Mouse (Mus musculus) lung, postnatal 25 days (tissue): ENCODE results near the gene Tshz2.

Experiments
- DNase-seq: peaks from one replicate; pipeline ENCODE4 v3.0.0; 2022; ENCODE audit warnings: low spot score

The Tshz2 gene

DNA sequence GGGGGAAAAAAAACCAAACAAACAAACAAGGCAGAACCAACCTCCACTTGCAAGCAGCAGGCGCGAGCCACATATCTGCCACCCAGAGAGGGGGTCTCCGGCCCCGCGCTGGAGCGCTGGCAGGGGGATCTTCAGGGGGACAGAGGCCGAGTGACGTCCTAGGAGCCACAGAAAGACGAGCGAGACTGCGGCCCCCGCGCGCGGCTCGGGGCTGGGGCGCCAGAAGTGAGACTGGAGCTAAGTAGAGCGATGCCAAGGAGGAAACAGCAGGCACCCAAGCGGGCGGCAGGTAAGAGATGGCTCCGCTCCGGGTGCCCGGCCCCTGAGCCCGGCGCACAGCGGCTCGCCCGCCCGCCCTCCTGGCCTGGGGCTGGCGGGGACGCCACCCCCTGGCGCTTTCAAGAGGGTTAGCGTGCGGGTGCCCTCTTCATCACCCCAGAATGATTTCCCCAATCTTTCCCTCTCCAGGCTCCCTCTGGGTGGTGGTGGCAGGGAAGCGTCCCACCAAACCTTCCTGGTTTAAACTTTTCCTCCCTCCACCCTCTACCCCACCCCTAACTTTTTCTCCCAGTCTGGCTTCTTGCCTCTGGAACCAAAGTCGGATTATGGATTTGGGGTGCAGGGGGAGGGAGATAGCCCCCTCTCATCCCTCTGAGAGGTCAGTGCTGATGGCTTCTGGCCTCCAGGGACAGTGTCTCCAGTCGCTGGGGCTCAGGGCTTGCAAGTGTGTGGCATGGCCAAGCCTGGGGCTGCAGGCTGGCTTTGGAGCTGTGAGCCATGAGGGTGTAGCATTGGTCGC lies 877 bp downstream of the Tshz2 start:
- DNase-seq: no peak

GRCm38 (mm10) chr2:169634619-169635382 lies 2.0 kb downstream of the Tshz2 start:
- no peak for DNase-seq

DNA sequence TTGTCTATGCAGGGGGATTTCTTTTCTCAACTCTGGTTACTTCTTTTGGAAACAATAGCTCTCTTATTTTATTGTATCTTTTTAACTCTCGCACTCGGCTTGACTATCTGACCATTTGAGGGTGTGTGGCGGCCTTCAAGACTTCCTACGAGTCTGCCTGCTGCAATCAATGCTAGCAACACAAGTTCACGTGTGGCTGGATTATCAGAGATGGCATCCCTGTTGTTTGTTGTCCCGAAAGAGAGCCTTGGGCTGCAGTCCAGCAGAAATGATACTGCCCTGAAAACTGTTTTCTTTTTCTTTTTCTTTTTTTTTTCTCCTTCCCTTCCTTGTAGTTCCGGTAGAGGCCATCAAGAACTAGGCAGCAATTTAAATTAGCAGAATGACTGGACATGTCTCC lies 2.6 kb downstream of the Tshz2 start:
- DNase-seq: no peak

DNA sequence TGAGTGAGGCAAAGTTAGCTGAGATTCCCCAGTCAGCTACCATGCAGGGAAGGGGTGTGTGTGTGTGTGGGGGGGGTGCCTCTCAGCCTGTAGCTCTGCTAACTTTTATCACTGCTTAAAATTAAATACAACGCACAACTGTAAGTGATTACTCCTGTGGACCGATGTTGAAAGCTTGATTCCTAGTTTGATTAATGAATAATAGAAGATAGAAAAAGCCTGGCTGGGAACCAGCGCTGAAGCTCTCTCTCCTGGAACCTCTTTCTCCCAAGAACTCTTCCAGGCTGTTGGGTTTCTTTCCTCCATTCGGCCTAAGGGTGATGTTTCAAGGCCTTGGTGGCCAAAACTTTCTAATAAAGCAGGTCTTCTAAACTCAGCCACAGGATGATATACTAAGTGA lies 3.6 kb downstream of the Tshz2 start:
- DNase-seq: no peak

DNA sequence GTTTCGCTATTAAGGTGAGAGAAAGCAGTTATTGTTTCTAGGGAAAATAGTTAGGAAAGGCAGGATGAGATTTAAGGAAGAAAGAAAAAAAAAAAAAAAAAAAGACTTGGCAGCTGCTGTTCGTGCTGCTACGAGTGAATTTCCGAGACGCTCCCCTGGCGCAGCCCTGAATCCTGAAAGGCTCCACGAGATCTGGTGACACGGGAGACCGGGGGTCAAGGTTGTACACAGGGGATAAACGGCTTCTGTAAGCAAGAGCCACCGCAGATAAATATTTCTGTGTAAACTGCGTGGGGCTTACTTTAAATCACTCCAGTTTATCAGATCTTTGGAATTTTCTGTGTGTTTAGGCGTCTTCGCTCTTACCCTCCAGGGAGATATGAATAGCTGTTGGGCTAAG lies 8.7 kb downstream of the Tshz2 start:
- DNase-seq: no peak

GRCm38 (mm10) chr2:169642420-169642819 lies 9.6 kb downstream of the Tshz2 start:
- DNase-seq: no peak

GRCm38 (mm10) chr2:169647091-169647490 lies 14.3 kb downstream of the Tshz2 start:
- DNase-seq: no peak

GRCm38 (mm10) chr2:169649262-169649885 lies 16.6 kb downstream of the Tshz2 start:
- no peak for DNase-seq

- DNase-seq: no peak
Measured at GRCm38 (mm10) chr2:169653282-169653681, 20.5 kb downstream of the Tshz2 start.

DNA sequence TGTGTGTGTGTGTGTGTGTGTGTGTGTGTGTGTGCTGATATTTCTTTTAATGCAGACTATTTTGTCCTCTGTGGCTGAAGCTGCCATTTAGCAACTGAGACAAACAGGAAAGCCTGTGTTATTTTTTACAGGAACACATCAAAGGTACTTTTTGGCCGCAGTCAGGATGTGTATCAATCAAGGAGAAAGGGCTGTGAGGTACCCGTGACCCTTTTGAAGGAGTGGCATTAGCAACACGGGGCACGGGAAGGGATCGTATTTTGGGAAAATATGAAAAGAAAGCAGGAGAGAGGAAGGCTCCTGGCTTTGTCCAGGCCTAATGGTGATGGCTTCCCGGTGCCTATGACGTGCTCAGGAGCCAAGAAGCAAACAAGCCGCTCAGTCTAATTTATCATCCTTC lies 31.0 kb downstream of the Tshz2 start:
- DNase-seq: no peak

DNA sequence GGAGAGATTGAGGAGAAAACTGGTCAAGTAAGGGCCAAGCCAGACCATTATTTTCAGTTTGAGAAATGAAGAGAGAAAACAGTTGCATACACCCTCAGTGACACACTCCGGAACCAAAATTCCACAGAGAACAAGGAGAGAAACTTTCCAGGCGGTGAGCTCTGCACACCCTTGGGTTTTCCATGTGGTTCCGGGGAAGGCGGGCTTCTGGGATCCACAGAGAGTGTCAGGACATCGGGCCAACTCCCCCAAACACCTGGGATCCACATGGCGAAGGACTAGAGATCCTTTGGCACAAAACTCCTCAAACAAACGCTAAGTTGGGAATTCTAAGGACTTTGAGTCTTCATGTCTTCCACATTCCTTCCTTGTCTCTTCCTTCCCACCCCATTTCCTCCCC lies 38.5 kb downstream of the Tshz2 start:
- no peak for DNase-seq

DNA sequence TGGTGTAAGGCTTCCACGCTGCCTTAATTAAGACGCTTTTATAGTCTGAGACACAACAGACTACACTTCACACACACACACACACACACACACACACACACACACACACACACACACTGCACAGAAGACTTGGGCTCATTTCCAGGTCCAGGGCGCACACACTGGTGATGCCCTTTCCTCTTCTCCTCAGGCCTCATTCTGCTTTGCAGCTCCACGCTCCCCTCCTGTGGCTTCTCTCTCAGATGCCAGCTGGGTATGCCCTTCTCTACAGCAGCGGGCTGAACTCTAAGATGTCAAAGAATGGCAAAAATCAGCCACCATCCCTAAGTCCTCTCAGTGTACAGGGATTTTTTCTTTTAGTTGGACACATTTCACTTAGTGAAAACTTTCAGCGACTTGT lies 41.0 kb downstream of the Tshz2 start:
- DNase-seq: no peak

- no peak for DNase-seq
Measured at GRCm38 (mm10) chr2:169674209-169674608, 41.4 kb downstream of the Tshz2 start.

DNA sequence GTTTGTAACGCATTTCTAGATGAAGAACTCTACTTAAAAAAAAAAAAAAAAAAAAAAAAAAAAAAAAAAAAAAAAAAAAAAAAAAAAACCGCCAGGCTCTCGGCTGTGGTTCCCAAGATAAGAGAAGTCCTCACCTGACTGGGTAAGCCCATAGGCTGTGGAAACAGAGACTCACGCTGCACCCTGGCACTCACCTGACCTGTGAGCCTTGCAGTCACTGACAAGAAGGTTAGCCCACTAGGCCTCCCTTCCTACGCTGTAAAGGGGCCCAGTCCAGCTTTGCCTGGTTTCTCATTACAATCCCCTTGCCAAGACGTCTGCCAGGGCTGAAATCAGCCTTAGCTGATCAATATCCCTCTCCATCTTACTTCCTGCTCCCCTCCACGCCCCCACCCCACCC lies 46.5 kb downstream of the Tshz2 start:
- DNase-seq: no peak

GRCm38 (mm10) chr2:169679951-169680350 lies 47.1 kb downstream of the Tshz2 start:
- no peak for DNase-seq

DNA sequence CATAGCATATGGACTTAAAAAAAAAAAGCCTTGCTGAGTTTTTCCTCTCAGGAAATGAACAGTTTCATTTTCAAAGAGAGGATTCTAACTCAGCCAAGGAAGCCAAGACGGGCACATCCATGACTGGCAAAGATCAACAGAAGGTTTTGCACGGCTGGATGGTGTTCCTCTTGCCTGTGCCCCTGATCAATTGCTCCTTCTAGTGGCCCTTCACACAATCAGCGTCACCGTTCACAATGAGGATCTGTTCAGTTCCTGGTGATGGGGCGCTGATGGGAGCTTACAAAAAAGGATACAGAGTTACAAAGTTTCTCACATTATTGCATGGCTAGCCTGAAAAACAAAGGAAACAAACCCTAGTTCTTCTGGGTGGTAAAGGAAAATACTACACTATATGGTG lies 52.4 kb downstream of the Tshz2 start:
- no peak for DNase-seq

- DNase-seq: no peak
Measured at GRCm38 (mm10) chr2:169685747-169686146, 52.9 kb downstream of the Tshz2 start.

DNA sequence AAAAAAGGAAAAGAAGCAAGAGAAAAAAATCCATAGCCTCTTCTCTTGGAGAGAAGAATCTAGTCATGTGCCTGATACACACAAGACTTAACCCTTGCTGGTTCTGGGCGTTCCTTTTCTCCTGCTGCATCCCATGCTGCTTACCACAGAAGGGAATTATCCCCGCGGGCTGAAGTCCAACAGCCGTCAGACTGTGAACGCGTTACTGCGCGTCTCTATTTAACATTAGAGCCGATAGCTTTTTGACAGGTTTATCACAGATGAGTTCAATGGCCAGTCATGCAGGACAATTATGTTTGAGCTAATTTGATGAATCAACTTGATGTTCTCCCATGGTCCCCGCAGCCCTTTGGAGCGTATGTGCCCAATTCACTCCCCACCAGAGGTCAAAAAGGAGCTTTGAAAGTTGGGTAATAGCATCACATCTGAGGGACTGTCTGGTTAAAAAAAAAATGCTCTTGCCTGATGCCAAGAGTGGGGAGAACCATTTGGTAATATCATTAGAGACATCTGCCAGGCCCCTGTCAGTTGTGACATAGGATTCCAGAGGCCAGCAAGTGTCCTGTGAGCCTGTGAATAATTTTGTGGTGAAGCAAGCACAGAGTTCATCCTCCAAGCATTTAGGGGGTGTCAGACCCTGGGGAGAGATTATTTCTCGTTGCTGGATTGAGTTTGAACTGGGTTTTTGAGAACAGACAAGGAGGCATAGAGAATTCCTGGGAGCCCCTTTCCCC lies 54.1 kb downstream of the Tshz2 start:
- no peak for DNase-seq

DNA sequence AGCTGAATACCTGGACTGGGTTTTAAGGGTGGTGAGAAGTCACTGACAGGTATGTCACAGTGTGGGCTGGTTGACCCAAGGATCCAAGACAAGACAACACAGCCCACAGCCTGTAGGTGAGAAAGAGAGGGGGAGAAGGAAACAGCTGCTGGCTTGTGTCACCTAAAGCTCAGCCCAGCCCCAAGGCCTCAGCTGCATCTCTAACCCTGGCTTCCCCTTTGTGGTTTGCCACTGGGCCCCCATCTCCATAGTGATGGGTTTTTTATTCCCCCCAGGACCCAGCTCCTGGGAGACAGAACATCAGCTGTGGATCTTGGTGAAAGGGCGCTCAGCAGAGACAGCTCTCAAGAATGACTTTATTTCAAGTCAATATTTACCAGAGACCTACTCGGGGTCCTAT lies 57.2 kb downstream of the Tshz2 start:
- no peak for DNase-seq

DNA sequence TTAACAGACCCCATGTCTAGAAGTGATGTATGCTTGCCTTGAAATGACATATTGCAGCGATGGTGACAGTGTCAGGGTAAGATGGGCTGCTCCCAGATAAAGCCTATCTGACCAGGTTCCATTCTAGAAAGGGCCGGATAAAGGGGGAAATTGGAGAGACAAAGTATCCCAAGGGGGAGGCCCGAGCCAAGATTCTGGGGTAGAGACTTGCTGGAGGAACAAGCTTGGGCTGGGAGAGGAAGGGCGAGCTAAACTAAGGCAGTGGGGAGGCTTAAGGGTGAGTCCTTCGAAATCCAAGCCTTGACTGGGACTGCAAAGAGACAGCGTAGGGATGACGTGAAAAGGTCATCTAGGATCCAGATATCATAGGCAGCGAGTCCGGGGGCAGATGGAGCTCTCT lies 61.7 kb downstream of the Tshz2 start:
- DNase-seq: no peak

DNA sequence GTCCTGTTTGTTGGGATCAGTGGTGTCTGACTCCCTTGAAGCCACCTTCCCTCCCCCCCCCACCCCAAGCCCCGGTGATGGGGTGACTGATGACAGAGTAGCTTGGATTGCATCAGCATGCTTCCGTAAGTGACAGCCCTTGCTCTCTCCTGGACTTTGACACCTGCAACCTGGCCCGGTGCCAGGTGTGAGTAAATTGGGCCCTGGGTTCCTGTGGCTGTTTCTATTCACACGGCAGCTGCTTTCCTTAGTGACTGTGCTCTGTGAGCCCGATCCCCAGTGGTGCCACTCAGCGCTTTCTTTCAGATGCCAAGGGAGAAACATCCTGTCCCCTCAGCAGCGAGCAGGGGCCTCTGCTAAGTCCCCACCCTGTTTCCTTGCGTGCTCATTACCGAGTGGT lies 62.2 kb downstream of the Tshz2 start:
- no peak for DNase-seq

DNA sequence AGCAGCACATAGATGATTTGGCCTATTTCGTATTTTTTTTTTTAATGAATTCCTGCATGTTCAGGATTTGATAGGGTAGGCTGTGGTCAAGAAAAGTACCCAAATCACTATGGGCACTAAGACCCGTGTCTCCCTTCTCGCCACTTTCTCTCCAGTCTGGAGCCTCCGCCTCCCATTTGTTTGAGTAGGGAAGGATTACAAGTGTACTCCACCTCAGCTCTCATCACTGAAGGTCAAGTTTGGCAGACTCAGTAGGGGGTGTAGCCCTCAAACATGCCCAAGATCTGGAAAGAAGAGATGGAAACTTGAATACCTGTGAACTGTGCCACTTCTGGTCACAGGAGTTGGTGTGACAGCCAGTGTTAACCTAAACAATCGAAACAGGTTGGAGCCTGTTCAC lies 66.3 kb downstream of the Tshz2 start:
- peak; percentile 31 for DNase-seq
